Mouse (Mus musculus) ES-E14 (cell line): ENCODE measurements around the gene Ppm1h.

Source experiments
- CHD2 ChIP-seq: IDR thresholded peaks from 2 replicates; pipeline ENCODE4 v1.6.1; 2014; ENCODE audit warnings: mild to moderate bottlenecking, low read depth, low read length, inconsistent platforms
- ZC3H11A ChIP-seq: IDR thresholded peaks from 2 replicates; pipeline ENCODE4 v1.6.1; 2012; ENCODE audit warnings: low read depth, mild to moderate bottlenecking, inconsistent platforms, low read length, borderline replicate concordance

DNA sequence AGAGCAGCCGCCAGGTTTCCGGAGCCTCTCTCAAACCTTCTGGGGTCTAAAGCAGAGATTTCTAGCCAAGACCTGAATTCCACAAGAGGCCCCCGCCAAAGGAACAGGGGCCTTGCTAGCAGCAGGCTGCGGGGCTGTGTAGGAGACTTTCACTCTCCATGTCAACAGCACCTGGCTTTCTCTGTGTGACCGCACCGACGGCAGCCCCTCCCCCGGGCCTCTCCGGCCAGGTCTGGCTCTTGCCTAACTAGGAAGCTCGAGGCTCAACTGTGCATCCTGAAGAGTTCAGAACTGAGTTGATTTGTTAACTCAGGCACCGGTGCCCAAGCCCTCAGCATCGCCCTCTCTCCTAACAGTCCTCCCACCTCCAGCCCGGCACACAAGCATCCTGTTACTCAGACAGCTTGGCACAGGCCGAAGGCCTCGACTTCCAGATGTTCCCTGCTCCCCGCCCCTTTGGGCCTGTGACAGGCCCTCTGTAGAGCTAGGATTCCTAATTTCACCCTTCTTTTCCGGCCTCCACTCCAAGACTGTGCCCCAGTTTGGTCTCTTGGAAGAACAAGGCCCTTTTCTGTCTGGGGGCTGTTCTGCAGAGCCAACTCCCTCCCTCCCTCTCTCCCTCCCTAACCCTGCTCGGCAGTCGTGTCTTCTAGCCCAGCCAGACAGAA lies 234.3 kb downstream of the Ppm1h start:
- TF ChIP-seq ZC3H11A = no peak
- TF ChIP-seq CHD2 = no peak
